Mouse (Mus musculus): Measurements from ENCODE around the gene Slc38a6.
A peak's percentile ranks its signal among the peaks of the same experiment; 100 is the strongest.

Gene Slc38a6

GRCm38 (mm10) chr12:73358640-73359039 lies 72.1 kb downstream of the Slc38a6 start:
- DNase-seq, result no peak

- no peak for DNase-seq
These were observed 72.9 kb downstream of the Slc38a6 start for GRCm38 (mm10) chr12:73359520-73359919.

GRCm38 (mm10) chr12:73361201-73361600 lies 74.6 kb downstream of the Slc38a6 start:
- DNase-seq, result no peak

- no peak for DNase-seq
These were observed 76.8 kb downstream of the Slc38a6 start for GRCm38 (mm10) chr12:73363401-73363800.

DNA sequence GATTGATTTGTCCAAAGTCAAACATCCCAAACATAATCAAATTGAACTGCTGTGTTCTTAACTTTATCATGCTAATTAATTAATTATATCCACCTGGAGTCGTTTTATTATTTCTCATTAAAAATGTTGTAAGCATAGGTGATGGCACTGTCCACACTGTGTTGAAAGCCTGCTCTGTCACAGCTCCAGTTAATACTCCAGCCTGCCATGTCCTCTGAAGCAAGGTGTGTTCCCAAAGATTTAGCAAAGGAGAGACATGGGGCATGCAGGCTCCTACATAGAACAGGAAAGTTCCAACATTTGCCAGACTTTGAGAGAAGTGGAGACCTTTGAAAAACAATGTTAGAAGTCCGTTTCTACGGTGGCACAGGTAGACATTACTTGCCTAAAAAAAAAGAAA lies 77.4 kb downstream of the Slc38a6 start:
- no peak for DNase-seq

GRCm38 (mm10) chr12:73366581-73366980 lies 80.0 kb downstream of the Slc38a6 start:
- no peak for DNase-seq

DNA sequence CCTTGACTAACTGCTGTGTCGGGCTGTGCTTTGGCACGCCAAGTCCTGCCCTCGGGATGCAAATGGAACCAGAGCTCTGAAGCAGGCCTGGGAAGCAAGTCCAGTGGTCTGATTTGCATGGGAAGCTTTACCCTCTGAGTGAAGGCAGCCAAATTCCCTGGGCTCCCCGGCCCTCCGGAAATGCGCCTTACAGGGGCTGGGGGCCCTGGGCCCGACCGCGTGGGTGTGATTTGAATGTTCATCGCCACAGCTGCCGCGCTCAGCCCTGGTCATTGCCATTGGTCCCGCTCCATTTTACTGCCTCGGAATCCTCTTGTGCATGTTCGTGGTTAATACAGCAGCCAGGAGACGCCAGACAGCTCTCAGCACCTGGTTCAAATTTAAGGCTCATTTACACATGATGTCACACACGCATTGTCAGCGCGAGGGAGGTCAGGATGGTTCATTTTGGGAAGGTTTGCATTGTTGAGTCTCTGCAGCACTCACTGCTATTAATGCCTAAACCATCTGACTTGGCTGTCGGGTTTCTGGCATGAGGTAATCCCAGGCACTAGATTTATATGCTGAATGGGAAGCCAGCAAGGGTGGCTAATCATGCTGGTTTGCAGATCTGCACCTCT lies 81.0 kb downstream of the Slc38a6 start:
- DNase-seq, result no peak

- DNase-seq, result no peak
These were observed 82.5 kb downstream of the Slc38a6 start for GRCm38 (mm10) chr12:73368868-73369608.

- DNase-seq, result no peak
These were observed 83.9 kb downstream of the Slc38a6 start for GRCm38 (mm10) chr12:73370367-73370944.

DNA sequence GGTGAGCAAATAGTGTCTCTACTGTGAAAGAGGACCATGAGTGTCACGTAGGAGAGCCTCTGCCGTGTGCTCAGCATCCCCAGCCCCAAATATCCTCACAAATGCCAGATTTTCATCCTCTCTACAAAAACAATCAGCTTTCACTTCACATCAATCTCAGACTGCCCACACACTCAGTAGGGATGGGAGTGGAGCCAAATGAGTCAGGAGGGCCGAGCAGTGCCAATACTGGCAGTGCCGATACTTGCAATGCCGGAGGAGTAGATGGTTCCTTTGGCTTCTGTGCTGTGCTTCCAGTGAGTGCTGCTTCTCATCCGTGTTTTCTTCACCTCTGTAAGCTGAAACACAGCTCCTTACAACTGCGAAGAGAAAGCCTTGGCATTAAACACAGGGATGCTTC lies 84.6 kb downstream of the Slc38a6 start:
- peak; percentile 26 for DNase-seq

DNA sequence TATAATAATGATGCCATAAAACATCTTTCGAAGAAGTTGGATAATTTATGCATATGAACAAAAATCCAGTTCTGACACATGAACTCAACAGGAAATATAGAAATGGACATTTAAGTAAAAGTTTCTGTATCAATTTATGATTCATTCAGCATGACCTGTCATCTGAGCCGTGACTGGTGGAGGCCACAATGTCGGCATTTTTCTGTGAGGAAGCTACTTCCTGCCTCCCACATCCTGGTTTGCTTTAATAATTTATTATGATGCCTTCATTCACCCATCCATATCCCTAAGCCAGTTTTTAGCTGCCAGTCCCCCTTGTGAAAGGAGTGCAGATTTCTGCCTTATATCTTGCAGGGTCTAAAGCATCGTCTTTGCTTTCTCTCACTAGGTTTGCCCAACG lies 91.4 kb downstream of the Slc38a6 start:
- DNase-seq, result no peak

DNA sequence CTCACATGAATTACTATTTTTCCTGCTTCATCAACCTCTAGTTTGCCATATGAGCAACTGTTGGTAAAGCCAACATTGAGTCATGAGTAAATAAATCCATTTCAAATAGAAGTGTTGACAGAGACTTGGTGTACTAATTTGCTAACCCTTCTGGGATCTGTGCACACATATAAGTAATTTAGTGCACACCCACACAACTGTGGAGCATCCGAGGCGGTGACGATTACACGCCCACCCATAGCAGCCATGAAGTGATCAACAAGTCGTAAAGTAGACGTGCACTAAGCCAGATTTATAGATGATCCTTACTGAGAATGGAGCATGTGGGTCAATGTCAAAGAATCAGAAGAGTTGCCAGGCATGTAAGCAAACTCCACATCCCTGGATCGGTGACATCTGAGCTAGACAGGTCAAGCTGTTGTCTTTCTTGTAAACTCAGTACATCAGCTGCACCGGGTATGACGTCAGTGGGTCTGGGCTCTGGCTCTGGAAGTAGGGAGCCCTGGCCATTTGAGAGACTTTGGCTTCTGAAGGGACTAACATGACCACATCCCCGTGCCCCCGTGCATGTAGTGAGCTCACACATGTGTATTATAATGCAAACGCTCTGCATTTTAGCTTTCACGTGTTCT lies 92.3 kb downstream of the Slc38a6 start:
- DNase-seq, result no peak

GRCm38 (mm10) chr12:73380686-73381360 lies 94.2 kb downstream of the Slc38a6 start:
- no peak for DNase-seq

- no peak for DNase-seq
These were observed 94.9 kb downstream of the Slc38a6 start for GRCm38 (mm10) chr12:73381452-73381851.

DNA sequence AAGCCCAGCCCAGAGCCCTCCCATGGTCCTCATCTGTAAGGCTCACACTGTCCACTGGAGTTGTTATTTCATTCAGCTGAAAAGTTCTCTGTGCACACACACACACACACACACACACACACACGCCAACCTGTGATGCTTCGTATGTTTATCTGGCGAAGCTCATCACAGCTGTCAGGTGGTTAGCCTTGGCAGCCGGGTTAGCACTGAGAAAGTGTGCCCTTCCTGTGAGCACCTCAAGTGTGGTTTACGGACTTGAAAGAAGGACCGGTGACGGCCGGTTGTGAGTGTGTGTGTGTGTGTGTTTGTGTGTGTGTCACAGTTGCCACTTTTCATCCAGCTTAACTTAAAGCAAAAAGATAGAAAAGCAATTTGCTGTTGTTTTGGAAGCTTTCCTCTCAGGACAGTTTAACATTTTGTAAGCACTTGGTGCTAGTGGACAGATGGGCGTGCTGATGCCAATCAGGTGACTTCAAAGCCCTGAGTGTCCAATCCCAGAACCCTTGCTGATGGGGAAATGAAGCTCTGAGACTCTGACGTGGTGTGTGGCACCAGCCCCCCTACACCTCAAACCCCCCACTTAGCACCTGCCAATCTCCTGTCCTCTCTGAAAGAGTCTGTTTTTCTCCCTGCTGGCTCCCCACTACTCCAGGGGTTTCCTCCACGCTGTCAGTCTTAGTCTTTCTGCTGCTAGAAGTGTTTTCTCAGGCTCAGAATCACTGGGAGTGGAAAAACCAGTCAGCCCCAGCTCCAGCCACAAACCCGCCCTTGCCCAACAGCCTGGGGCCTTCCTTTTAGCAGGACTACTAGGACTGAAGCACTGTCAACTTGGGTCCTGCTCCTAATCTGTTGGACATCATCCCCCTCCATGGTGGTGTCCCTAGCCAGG lies 96.0 kb downstream of the Slc38a6 start:
- DNase-seq, result no peak

GRCm38 (mm10) chr12:73383179-73383510 lies 96.6 kb downstream of the Slc38a6 start:
- no peak for DNase-seq

DNA sequence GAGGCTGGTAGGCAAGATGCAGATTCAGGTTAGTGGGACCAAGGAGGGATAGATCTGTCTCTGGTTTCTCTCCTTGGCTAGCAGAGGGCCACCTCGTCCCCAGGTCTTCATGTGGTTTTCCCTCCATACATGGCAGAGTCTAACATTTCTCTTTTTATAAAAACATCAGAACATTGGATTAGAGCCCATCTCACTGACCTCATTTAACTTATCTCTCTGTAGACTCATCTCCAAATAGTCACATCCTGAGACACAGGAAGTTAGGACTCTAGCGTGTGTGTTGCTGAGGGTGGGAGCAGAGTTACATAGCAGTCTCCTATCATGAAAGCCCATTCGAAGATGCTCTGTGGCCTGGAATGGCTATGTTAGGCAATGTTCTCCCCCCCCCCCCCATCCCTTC lies 97.3 kb downstream of the Slc38a6 start:
- no peak for DNase-seq

DNA sequence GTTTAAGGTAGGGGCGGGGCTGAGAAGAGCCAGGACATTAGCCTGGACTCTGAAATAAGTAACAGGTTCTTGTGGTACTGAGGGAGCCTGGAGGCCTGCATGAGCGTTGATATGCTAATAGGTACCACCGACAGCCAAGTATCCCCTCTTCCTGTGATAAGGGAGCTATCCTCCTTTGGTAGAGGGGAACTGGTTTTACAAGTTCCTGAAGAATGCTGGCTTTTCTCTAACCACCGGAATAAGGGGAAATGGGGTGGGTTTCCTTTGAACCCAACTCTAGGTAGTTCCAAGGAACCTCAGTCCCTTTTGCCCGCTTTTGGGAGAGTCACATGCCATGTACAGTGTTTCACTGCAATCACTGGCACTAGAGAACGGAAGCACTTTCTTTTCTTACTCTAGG lies 98.2 kb downstream of the Slc38a6 start:
- no peak for DNase-seq

GRCm38 (mm10) chr12:73392507-73392906 lies 105.9 kb downstream of the Slc38a6 start:
- DNase-seq, result no peak

DNA sequence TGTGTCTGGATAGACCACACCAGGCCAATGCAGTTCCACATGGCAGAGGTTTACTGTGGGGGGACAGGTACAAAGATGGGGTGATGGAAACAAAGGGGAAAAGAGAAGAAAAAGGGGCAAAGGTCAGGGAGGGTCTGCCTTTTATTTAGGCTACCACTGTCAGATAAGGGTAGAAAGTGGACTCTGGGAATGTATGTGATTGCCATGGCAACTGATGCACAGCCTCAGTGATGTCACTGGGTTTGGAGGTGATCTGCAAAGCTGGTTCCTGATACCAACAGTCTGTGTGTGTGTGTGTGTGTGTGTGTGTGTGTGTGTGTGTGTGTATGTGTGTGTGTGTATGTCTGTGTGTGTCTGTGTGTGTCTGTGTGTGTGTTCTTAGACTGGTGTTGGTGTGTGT lies 106.4 kb downstream of the Slc38a6 start:
- no peak for DNase-seq

- DNase-seq, result no peak
These were observed 107.3 kb downstream of the Slc38a6 start for GRCm38 (mm10) chr12:73393881-73394291.

- DNase-seq, result no peak
These were observed 108.0 kb downstream of the Slc38a6 start for GRCm38 (mm10) chr12:73394571-73394970.

Data from right cerebral cortex, adult 18-20 months (tissue).